Mouse (Mus musculus) fibroblast of lung, adult 2 months (primary cell): ENCODE results near the gene Gpsm2.
A peak's percentile ranks its signal among the peaks of the same experiment; 100 is the strongest.

Source experiments
- DNase-seq: peaks from one replicate; pipeline ENCODE4 v3.0.0-alpha.2; 2011; ENCODE audit warnings: low read depth

Gpsm2 gene

DNA sequence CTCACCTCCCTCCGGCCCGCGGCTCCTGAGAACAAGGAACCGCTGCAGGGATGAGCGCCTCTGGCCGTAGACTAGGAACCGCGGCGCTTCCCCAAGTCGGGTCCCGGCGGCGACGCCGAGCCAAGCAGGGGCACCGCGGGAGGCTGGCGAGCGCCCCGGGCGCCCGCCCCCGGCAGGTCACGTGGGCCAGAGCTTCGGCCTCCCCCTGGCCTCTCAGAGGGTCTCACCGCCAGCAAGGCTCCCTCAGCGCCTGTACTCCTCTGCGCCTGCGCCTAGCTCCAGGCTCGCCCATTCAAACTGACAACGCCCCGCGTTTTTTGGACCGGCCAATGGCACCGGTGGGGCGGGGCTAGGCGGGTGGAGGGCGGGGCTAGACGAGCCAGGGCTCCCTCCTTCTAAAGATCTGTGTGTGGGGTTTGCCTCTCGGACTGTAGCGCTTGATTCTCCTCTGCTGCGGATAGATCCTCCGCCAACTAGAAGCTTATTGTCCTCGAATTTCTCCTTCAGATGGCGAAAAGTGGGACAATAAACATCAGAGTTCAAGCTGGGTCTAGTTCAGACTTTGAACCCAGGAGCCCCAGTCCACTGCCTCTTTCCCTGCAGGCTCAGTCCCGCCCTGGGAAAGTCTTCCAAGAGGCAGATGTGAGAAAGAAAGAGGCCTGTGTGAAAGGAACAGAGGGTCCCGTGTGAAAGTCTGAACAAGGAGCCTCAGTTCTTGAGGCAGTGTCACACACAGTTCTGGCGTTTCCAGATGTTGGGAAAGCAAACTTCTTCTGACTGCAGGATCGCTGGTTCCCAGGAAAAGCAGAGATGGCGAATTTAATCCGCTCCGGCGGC is at the start of gene Gpsm2:
Gene Gpsm2, minus strand, starts transcription at position 274 of the 837 bp plus-strand sequence.
- DNase-seq = peak; percentile 91

DNA sequence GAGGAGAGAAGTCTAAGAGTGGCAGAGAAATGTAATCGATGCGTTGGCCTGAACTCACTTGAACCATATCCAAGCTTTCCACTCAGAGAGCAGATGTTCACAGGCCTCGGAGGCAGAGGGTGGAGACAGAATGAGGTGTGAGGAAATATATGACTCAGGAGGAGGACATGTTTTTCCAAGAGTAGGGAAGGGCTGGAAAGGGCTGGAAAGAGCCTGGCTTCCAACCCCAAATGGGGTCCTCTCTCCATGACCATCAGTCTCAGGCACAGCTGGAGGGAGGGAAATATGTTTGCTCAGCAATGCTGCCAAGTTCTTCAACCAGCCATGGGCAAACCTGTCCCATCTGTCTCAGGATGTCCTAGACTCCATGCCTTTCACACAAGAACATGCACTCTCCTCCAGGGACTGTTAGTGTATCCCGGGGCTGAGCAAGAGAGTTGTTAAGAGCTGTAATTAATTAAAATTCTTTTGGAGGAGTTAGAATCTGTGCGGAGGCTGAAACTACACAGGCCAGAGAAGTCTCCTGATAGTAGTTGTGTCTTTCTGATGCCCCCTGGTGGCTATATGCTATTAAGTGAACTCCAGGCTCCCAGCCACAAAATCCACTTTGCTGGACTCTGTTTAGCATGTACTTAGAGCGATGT is 48.7 kb upstream of the Gpsm2 start:
- DNase-seq = peak; percentile 96

DNA sequence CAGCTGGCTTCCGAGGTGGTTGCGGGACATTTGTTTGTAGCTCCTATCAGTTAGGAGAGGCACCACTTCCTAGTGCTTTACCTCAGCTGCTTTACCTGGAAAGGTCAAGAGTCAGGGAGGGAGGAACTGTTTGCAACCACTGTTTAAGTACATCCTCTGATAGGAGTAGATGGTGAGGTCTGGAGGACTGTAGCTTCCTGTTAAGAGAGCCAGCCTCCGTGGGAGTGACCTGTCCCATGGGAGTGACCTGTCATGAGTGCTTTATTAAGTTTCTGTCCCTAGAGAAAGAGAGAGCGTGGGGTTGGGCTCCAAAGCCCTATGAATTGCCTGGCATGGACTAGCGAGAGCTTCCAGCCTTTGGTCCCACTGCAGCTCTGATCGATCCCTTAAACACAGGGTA is 47.4 kb upstream of the Gpsm2 start:
- DNase-seq = no peak

DNA sequence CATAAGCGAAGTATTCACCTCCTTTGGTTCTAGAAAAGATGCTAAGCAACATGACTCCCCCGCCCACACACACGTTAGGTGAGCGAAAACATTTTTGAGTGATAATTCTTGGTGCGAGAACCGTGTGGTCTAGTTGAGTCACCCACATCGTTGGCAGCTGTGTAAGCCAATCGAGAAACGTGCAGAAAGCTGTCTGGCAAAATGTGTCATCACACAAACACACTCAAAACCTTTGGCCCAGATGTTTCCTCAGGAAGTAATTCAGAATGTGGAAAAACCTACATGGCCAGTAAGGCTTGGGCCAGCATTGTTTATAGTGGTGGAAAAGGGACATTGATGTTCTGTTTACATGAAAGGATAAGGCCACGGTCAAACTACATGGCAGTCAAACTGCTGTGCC is 45.3 kb upstream of the Gpsm2 start:
- DNase-seq = peak; percentile 94

DNA sequence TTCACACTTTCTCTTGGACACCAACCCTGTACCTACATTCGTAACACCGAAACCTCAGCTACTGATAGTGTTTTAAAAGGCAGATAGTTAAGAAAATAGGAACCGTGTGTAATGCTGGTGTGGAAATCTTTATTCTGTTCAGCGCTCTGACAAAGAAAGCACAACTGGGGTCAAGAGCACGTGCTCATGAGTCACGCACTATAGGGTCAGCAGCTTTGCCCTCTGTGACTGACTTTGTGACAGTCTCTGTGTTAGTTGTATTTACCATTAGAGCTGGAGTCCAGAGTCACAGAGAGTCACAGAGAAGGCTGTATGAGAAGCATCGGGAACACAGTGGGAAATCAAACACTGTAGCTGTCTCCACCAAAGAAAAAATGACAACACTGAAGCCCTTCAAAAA is 44.8 kb upstream of the Gpsm2 start:
- DNase-seq = no peak

DNA sequence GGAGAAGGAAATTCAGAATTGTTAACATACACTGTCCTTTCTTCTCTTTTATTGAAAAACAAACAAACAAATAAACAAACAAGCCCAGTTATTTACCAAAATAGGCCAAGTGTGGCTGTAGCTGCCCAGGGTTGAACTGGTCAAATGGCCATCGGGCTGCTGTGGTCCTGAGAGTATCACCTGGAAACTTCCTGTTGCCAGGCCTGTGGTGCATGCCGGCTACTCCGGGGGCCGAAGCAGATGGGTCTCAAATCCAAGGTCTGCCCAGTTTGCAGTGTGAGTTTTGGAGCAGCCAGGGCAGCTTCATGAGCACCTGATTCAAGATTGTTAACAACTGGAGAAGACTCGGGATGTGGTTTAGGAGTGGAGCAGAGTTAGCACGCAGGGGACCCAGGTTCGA is 43.4 kb upstream of the Gpsm2 start:
- DNase-seq = no peak

DNA sequence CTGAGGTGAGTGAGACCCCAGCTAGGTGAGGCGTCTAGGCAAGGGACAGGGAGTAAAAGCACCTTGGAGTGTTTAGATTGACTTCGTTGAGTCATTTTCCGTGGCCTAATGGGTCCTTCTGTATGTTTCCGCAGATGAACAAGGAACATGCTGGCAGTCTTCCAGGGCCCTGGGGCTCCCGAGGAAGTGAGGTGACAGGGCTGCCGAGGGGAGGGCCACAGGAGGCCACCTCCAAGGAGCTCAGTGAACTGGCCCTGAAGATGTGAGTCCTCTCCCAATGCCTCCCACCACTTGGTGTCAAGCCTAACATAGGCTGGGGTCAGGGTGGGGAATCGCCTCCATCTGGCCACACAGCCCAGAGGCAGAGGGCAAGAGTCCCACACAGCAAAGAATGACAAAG is 42.9 kb upstream of the Gpsm2 start:
- no peak for DNase-seq

DNA sequence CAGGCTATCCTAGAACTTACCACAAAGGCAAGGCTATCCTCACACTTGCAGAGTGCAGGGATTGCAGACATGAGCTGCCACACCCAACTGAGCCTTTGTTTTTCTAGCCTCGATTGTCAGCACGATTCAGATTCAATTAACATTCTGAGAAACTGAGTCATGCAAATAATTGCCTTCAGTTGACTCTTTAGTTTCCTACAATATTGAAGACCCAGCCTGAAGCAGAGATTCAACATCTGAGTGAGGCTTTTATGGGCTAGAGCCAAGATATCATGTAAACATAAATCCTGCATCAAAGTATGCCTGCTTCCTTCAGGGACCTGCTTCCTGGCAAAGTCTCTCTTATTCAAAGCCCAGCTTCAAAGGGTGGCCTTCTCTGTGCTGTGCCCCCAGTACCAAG is 41.6 kb upstream of the Gpsm2 start:
- DNase-seq = no peak

DNA sequence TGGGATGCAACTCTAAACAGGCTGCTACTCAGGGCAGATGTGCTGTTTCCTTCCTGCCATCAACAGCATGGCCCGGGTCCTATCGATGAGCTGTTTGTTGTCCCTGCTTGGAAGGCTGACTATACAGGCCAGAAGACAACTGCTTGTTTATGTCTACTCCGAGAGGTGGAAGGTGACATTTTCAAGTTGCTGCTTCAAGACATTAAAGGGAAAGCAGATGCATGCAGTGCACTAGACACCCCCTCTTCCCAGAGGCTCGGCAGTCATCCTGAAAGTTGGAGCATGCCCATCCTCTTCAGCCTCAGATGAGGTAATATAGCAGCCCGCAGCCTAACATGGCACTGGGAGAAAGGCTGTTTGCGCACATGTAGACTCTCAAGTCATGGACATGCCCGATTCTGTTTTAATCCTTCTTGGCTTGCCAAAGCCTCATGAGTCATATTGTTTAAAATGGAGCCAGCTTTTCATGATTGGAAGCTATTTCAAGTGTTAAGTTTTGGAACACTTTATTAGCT is 40.5 kb upstream of the Gpsm2 start:
- peak; percentile 85 for DNase-seq

DNA sequence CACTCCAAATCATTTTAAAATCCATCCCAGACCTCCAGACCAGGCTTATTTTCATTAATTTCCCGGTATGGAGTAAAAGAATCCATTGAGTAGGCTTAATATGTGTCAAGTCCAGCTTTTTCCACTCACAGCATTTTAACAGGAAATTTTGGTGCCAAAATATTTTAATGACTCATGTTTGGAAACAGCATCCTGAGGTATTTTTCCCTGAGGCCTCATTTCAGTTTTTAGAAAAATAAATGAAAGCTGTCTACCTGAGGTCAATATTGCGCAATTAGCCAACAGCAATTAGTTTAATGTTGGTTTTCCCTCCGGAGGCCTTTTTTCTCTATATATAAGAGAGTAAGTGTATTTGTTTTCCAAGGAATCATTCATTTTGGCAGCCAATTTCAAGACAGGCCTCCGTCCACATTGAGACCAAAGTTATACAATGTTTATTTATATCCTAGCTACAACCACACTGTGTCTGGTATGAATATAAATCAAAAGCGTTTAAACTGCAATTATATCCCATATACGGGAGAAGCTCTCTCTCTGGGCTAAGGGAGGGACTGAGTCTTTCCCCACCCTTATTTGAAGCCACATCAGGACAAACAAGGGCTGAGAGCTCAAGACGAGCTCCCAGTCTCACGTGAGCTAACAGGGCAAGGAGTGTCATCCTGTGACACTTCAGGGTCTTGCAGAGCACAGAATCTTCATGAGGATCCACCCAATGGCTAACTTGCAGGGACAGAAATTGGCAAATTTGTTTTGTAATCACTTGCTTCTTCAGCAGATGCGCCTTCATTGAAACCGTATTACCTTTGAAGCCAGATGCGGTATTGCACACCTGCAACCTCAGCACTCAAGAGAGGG is 37.7 kb upstream of the Gpsm2 start:
- peak; percentile 85 for DNase-seq

DNA sequence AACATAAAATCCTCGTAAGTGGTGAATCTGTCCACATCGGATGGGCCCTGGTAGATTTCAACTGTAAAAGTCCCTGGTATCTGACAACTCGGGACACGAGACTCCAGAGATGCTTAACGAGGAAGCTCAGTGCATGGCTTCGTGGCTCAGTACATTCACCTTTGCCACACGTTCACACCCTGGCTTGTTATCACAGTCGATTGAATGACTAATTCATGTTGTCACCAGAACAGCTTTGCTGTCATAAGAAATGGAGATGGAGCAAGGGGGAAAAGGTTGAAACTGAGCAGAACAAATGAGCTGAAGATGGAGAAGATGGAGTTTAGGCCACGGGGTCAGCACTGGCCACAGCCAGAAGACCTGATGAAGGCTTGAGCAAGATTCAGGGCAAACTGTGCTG is 35.5 kb upstream of the Gpsm2 start:
- DNase-seq = no peak

DNA sequence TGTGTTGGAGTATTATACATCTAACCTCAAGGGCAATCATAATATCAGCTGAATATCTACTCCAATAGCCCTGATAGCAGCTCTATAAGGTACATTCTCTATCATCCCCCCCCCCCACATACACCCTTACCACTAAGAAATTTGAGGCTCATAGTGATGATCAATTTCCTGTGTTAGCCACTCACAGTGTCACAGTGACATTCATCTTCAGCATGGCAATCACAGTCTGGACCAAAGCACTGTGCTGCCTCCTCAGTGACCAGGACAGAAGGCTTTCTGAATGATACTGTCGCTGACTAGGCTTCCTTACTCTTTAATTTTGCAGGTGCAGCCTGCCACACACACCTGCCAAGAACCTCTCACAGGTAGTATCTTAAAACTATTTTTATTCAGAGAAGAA is 34.0 kb upstream of the Gpsm2 start:
- DNase-seq = no peak

DNA sequence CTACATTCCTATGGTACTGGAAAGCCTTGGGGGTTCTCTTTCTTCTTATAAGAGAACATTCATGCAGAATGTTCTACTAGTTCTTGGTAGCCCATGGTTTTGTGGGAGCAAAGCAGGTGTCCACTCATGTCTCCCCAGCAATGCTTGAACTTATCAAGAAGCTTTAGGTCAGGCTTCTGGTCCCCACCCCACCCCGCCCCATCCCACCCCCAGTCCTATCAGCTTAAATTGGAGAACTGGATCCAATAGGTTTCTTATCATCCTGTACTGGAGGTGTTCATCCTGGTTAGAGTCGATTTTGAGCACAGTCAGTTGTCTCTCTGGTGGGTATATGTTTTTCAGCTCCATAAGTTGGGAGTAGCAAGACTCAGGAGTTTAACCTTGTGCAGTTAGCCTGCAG is 33.4 kb upstream of the Gpsm2 start:
- DNase-seq = no peak

DNA sequence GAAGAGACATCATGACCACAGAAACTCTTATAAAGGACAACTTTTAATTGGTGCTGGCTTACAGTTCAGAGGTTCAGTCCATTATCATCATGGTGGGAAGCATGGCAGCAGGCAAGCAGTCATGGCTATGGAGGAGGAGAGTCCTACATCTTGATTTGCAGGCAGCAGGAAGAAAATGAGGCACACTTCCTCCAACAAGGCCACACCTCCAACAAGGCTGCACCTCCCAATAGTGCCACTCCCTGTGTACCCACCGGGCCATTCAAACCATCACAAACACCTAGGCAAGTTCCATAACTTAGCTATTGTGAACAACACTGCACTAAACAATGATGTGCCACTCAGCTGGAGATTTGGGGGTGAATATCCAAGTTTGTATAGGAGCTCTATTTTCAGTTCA is 32.4 kb upstream of the Gpsm2 start:
- no peak for DNase-seq

DNA sequence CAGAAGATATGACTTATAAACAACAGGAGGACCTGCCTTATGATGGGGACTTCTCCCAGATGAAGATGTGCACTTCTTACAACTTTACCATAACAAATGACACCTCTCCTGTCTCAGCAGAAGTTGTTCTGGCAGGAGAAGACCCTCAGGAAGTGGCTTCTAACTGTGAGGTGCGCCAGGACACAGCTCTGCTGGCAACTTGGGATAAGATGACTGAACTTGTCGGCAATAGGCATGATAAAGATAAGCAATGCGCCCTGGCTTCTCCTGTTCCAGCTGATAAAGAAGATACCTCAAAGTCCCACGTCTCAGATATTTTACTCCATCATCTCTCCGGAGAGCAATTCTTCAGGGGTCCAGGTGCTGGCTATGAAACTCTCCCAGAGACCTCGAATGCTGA is 29.6 kb upstream of the Gpsm2 start:
- no peak for DNase-seq

DNA sequence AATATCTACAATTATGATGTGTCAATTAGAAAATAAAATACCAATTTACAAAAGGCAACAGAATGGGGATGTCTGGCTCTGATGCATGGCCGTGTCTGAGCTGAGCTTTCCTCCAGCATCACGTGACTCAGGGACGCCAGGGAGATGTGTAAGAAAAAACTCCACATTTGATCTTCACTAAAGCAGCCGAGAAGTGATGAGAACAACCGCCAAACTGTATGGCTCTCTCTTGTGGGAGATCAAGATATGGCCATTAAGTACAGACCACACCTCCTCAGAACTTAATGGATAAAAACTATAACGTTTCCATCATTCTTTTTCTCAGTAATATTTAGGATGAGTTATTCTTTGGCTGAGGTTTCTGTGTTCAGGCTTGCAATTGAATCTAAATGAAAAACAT is 29.0 kb upstream of the Gpsm2 start:
- no peak for DNase-seq

DNA sequence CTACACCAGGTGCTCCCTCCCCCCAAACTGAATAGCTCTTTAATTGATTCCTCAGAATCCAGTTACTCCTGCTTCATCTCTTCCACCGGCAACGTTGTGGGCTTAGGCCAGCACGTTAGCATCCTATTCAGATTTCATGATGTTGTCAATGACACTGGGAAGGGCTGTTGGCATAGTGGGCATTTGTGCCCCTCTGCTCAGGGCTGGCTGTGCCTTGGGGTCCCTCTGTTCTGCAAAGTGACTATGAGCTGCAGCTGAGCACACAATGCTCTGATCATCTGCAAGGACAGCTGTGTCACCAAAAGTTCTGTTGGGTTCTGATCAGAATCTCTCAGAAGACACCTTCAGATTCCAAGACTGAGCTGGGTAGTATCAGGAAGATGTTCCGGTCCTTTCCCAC is 22.0 kb upstream of the Gpsm2 start:
- DNase-seq = no peak

DNA sequence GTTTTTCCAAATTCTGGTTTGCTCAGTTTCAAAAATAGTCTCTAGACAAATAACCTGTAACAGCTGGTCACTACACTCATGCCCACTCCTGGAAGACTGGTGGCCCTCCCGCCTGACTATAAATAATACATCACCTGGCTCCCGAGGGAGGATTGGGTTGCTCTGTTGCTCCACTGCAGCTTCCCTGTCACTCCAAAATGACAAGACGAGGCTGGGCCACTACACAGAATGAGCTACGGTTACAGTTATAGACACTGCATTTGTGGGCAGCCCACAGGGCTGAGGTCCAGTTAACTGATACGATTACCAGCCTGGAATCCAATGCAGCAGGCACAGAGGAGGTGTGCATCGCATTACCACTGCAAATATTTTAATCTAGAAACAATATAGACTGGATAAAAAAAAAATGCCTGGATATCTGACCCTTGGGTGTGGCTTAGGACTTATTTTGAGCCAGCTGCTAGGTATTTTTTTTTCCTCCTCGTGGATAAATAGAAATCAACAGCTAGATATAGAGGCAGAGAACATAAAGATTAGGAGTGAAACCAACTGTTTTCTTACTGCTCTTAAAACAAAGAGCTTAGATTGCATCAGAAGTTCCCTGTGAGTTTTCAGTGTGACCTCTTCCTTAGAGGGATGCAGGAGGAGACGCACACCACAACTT is 17.1 kb upstream of the Gpsm2 start, which contains the start of gene Aknad1:
Gene Aknad1, plus strand, starts transcription at position 614 of the 664 bp plus-strand sequence.
- no peak for DNase-seq

DNA sequence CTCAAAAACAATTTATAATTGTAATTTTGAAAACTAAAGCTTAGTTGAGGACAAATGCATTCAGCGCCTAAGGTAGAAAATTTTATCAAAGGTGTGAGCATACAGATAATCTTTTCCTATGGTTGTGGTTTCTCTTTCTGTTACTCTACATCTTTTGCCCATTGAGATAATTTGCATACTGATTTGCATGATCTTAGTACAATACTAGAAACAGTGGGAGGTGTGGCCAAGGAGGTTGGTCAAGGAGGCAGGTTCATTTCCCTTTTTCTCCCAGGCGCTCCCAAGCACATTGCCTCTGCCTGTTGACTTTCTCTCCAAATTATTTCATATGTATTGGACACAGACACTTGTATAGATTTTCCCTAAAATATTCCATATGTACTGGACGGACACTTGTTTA is 15.7 kb upstream of the Gpsm2 start:
- no peak for DNase-seq

DNA sequence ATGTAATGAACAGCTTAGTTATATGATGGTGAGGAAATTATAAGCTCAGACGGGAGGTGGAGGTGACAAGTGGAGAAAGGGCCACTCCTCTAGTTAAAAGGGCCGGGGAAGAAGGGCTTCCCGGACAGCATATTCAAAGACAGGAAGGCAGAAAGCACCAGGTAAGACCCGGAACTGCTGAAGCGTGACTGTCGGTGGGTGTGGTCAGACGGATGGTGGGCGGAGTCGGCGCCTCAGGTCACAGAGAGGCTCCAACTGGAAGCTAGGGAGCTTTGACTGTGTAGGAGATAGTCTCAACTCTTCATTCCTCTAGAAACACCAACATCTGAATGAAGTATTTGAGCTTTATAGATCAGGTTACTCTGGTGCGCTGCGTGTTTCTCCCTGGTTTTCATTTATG is 8.2 kb upstream of the Gpsm2 start:
- no peak for DNase-seq

DNA sequence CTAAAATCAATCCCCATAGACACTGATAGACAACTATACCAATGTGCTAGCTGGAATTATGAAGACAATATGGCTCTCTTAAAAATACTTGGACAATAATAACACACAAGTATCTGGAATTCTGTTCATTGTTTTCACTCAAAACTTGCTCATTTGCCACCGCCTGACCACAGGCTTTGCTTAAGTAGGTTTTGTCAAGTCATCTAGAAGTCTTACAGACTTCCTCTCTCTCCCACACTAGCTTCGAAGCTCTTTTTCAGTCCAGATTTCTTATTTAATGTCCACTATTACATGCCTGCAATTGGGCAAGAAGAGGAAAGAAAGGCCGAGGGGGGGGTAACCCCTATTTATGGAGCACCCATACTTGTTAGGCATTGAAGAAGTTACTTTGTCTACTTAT is 5.7 kb upstream of the Gpsm2 start:
- no peak for DNase-seq

DNA sequence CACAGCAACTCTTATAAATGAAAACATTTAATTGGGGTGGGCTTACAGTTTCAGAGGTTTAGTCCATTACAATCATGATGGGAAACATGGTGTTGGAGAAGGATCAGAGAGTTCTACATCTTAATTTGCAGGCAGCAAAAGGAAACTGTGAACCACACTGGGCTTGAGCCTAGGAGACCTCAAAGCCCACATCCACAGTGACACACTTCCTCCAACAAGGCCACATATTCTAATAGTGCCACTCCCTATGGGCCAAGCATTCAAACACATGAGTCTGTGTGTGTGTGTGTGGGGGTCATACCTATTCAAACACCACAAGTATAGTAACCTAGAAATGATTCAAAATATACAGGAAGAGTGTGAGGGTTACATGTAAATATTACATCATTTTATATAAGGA is 5.2 kb upstream of the Gpsm2 start:
- DNase-seq = no peak
